Mouse (Mus musculus): ENCODE measurements around the gene Ddr2.
"Not testable (repeated sequence)": the region's sequence is repeated elsewhere in the genome, so short reads cannot be mapped to it uniquely, and the experiment has no call there.

The Ddr2 gene

DNA sequence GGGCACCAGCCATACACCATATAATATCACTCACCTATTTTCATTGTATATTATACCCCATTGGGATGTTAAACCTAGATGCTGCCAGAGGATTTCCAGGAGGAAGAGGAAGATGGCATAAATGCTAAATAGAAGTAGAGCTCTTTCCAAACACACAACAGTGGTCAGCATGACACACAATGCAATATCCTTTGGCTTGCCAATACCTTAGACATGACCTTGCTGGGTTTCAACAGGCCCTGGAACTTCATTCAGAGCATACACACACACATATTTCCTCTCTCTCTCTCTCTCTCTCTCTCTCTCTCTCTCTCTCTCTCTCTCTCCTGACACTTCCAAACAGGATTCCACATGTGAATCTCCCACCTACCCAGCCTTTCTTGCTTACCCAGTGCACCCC is 66.8 kb downstream of the Ddr2 start:
- intact Hi-C loops (cut with DNase I) = no loop called here

GRCm38 (mm10) chr1:170042996-170043395 is 67.6 kb downstream of the Ddr2 start:
- intact Hi-C loops (cut with DNase I) = no loop called here

DNA sequence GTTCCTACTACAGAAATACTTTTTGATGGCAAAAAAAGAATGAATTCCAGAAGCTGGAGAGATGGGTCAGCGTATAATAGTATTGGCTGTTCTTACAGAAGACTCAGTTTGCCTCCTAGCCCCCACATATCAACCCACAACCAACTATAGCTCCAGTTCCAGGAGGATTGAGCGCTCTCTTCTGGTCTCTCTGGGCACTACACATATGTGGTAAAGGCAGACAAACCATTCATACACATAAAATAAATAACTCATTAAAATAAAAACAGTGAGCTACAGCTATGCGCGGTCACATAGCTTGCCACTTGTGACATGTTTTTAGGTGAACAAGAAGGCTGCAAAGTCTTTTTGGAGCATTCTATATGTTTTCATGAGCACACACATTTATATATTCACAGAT is 71.2 kb downstream of the Ddr2 start:
- intact Hi-C loops (cut with DNase I) = loop anchor here (5.0 to 10.0 kb wide), 2 partner anchors 75 to 98 kb away; partner anchors contain the start of gene Hsd17b7

DNA sequence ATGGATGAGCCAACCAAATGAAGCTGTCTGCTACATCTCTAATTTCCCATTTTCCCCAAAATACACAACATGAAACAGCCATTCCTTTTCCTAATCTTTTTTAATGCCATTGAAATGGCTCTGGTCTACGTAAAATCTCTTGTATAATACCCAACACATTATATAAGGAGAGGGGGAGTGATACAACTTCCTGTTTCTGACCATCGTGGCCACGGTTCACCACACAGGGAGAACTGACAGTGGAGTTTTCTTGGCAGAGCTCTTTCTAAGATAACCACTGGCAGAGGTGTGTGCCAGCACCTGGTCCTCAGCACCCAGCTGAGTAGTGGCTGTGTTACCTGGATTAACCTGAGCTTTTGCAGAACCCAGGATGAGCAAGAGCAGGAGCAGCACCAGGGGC is 75.0 kb downstream of the Ddr2 start:
- intact Hi-C loops (cut with DNase I) = loop anchor here (5.0 to 10.0 kb wide), 2 partner anchors 71 to 102 kb away; partner anchors contain the start of gene Hsd17b7

- intact Hi-C loops (cut with DNase I) = loop anchor here (5.0 to 10.0 kb wide), 2 partner anchors 70 to 102 kb away; partner anchors contain the start of gene Hsd17b7
Observed at GRCm38 (mm10) chr1:170034961-170035360, 75.6 kb downstream of the Ddr2 start.

- intact Hi-C loops (cut with DNase I) = loop anchor here (10.0 kb wide), 1 partner anchor 67 kb away; the partner anchor contains the start of gene Hsd17b7
Observed at GRCm38 (mm10) chr1:170031656-170032055, 78.9 kb downstream of the Ddr2 start.

GRCm38 (mm10) chr1:170014784-170015183 is 95.8 kb downstream of the Ddr2 start:
- intact Hi-C loops (cut with DNase I) = no loop called here

GRCm38 (mm10) chr1:170010716-170011505 is 99.7 kb downstream of the Ddr2 start:
- intact Hi-C loops (cut with DNase I) = no loop called here

- intact Hi-C loops (cut with DNase I) = no loop called here
Observed at GRCm38 (mm10) chr1:170009296-170009695, 101.3 kb downstream of the Ddr2 start.

DNA sequence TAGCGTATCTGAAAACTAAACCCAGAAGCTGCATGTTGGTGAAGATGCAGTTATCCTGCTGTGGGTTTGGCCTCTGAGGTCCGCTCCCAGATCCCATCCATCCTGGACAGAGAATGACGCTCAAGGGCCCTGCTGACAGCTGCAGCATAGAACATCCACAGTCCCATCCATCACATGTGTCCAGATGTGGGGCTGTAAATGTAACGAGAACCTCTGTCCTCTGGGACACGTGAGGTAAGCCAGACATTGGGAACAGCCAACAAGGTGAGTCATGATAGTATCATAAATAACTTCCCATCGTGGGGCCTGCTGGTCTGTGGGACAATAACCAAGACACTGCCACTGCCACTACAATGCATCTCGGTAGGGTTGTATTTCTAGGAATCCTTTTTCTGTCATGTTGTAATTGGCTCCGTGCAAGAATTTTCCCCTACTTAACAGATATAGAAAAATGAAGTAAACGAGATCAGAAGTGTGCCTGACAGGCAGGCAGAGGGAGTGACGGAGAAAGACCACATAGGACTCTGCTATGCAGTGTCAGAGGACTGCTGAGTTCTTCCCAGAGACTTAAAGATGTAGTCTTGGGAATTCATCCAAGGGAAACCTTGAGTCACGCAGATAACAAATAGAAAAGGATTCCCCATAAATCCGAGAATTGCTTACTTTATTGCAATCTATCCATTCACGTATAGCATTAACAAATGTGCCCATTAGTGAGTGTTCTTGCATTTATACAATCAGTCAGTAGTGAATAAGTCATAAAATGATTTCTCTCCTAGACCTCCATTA is 101.9 kb downstream of the Ddr2 start:
- intact Hi-C loops (cut with DNase I) = no loop called here

DNA sequence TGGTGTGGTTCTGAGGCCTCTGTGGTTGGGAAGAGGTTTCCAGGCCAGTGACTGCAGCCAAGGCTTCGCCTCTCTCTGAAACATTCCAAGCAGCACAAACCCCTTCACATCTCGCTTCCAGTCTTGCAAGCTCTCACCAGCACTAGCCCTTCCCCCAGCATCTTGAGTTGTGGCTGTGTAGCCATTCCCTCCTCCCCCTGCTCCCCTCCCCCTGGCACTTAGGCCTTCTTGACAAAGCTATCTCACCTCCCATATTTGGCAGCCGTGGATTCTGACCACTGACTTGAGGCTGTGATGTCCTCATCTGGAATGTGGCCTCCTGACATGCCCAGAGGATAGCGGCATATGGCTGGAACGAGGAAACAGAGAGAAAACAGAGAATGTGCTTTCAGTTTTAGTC is 104.0 kb downstream of the Ddr2 start:
- intact Hi-C loops (cut with DNase I) = no loop called here

DNA sequence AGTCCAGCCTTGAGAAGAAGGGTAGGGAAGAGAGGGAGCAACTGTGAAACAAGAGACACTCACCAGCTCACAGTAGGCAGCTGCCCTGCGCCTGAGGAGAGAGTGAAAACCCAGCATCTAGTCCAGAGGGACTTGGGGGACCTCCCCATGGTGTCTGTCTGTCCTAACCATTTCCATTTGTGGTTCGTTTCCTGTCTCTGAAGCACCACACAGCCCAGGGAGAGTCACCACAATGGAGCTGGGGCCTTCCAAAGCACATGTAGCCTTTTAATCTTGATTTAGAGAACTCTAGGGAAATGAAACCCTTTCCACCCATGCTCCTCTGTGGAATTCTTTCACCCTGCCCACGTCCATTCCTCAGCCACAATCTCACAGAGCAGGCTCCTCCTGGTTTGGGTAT is 105.3 kb downstream of the Ddr2 start:
- intact Hi-C loops (cut with DNase I) = no loop called here

DNA sequence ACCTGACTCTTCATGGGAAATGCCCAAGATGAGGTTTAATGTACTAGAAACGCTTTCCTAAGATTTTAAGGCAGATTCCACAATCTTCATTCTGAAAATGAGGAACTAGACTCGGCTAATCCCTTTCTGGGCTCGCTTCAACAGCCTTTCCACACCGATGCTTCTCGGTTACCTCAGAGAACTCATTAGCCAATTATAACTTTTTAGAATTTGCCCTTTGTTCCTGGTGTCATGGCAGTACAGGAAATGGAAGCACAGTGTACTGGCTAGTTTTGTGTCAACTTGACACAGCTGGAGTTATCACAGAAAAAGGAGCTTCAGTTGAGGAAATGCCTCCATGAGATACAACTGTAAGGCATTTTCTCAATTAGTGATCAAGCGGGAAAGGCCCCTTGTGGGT is 116.7 kb downstream of the Ddr2 start:
- intact Hi-C loops (cut with DNase I) = not testable (repeated sequence)

DNA sequence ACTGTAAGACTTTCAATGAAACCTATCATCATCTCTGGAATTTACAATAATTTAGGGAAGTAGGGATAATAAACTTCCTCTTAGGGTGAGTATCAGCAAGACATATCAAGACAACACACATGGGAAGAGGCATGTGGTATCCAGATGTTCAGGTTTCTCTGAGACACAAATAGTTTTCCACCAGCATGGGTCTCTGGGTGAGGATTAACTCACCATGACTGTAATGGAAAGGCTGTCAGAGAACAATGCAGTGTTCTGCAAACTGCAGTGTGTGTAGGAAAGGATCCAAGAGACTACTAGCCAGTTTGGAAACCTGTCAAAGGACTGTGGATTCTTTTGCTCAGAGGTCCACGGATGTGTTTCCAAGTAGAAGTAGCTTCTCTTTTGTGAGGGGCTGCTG is 124.4 kb downstream of the Ddr2 start:
- intact Hi-C loops (cut with DNase I) = no loop called here

DNA sequence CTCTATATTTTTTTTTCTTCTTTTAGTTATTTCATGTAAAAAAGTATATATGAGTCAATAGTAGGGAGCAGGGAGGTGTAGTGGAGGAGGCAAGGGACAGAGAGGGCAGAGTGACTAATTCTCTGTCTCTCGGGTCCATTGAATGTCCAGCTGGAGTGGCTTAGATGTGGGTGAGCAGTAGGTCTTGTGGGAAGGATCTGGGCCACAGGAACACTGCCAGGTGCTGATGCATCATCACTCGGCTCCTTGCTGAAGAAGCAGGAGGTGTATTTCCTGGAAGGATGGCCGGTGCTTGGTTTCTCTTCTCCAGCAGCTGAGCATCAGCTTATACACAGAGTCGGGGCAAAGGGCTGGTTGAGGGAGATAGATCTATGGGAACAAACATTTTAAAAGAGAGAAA is 132.9 kb downstream of the Ddr2 start:
- intact Hi-C loops (cut with DNase I) = no loop called here

DNA sequence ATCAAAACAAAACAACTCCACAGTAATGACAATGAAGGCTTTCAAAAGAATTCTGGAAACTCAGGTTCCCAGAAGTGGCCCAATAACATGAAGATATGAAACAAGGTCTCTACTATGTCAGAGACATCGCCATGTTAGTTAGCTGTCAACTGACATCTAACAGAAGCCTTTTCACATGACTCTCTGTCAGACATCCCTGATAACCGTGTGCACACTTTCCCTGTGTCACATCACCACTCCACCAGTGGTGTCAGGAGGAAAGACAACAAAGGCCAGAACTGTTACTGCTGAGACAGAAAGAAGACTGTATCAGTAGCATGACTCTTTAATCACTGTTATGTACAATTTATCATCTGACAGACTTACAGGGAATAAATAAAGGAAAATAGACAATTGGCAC is 138.6 kb downstream of the Ddr2 start:
- intact Hi-C loops (cut with DNase I) = no loop called here

GRCm38 (mm10) chr1:169970936-169971335 is 139.6 kb downstream of the Ddr2 start:
- intact Hi-C loops (cut with DNase I) = no loop called here

GRCm38 (mm10) chr1:169969516-169969886 is 141.1 kb downstream of the Ddr2 start:
- intact Hi-C loops (cut with DNase I) = loop anchor here (10.0 kb wide), 1 partner anchor 65 kb away; no protein-coding TSS in a partner anchor

- intact Hi-C loops (cut with DNase I) = loop anchor here (10.0 kb wide), 1 partner anchor 66 kb away; no protein-coding TSS in a partner anchor
Observed at GRCm38 (mm10) chr1:169968792-169969515, 141.6 kb downstream of the Ddr2 start, which contains the start of gene Hsd17b7. Gene Hsd17b7 (minus strand): TSS chr1:169969241.

- intact Hi-C loops (cut with DNase I) = no loop called here
Observed at GRCm38 (mm10) chr1:169953106-169953505, 157.5 kb downstream of the Ddr2 start.

DNA sequence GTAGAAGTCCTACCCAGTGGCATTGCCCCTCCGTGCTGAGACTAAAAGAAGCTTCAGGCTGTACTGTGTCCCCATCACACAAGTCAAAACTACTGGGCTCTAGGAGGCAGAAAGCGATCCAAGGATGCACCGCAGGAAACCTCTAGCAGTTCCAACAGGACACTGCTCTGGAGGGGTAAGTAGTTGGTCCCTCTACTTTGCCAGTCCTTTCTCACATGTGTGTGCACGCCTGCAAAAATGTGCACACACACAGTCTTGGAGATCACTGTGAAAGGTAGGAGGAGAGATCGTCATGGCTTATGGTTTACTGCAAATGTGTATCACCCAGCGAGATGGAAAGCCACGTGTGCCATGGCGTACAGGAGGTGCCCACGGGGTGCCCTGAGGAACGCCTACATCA is 157.9 kb downstream of the Ddr2 start:
- intact Hi-C loops (cut with DNase I) = no loop called here

Measured in adrenal gland (tissue).